Mouse (Mus musculus) CH12.LX (cell line): ENCODE measurements around the gene Nbea. TPM values are rescaled to one million over a fixed set of nuclear protein-coding genes. Genes with fewer than 3 reads are reported as not detected.

Source experiments
- DNase-seq: peaks from one replicate; pipeline ENCODE4 v3.0.0-alpha.2; 2013; ENCODE audit errors: extremely low read depth
- H3K27ac ChIP-seq: 2 replicates; pipeline ENCODE4 v1.5.1; 2012; ENCODE audit warnings: low read depth, mild to moderate bottlenecking, control low read depth, moderate library complexity; ENCODE audit not compliant: insufficient read depth
- H3K27me3 ChIP-seq: replicated peaks from 2 replicates; pipeline ENCODE3; 2012; ENCODE audit warnings: inconsistent platforms
- H3K36me3 ChIP-seq, 2 experiments: replicated peaks in 1 of 2; 2 replicates each; pipeline versions ENCODE3 to v1.6.1; 2012; ENCODE audit warnings: inconsistent platforms in 1 of 2, low read length in 1 of 2, mild to moderate bottlenecking in 1 of 2, mixed read lengths in 1 of 2, moderate library complexity in 1 of 2; ENCODE audit not compliant: control insufficient read depth in 1 of 2, insufficient read depth in 1 of 2
- H3K4me1 ChIP-seq, 2 experiments: 2 replicates each; pipeline ENCODE4 v1.6.1; 2012; ENCODE audit warnings: inconsistent platforms in 1 of 2, moderate library complexity in 1 of 2; ENCODE audit not compliant: insufficient read depth in 2 of 2, control insufficient read depth in 1 of 2
- H3K4me2 ChIP-seq: 2 replicates; pipeline ENCODE4 v1.6.1; 2012; ENCODE audit warnings: low read depth, mild to moderate bottlenecking, control low read depth; ENCODE audit not compliant: poor library complexity, insufficient read depth, severe bottlenecking
- H3K4me3 ChIP-seq, 3 experiments: fragments of 150-350 bp in 1 of 3; sonication (generic) in 1 of 3; replicated peaks in 1 of 3; 2 replicates each; pipeline versions ENCODE3 to v1.5.1; 2011 to 2012; ENCODE audit warnings: low read depth in 2 of 3, low read length in 2 of 3, mild to moderate bottlenecking in 2 of 3, moderate library complexity in 2 of 3, control low read depth in 1 of 3, improper control_type of control experiment in 1 of 3, inconsistent platforms in 1 of 3, mixed read lengths in 1 of 3; ENCODE audit not compliant: poor library complexity in 1 of 3
- H3K79me2 ChIP-seq: replicated peaks from 2 replicates; pipeline ENCODE4 v1.6.1; 2012; ENCODE audit warnings: mild to moderate bottlenecking, moderate library complexity; ENCODE audit not compliant: control insufficient read depth, poor library complexity, insufficient read depth, severe bottlenecking; ENCODE audit errors: extremely low read depth
- H3K9ac ChIP-seq: 2 replicates; pipeline ENCODE4 v1.6.1; 2012; ENCODE audit warnings: low read depth, mild to moderate bottlenecking, control low read depth, moderate library complexity; ENCODE audit not compliant: insufficient read depth
- H3K9me3 ChIP-seq: replicated peaks from 2 replicates; pipeline ENCODE3; 2012; ENCODE audit warnings: low read length, inconsistent platforms, mixed read lengths
- CHD2 ChIP-seq: IDR thresholded peaks from 2 replicates; pipeline ENCODE4 v1.6.1; 2011; ENCODE audit warnings: low read length, improper control_type of control experiment
- CTCF ChIP-seq, 2 experiments: IDR thresholded peaks in 1 of 2; conservative IDR thresholded peaks in 1 of 2; 2 replicates each; pipeline ENCODE4 v1.5.1; 2011 to 2012; ENCODE audit warnings: low read depth in 2 of 2, low read length in 2 of 2, improper control_type of control experiment in 1 of 2, inconsistent platforms in 1 of 2, mild to moderate bottlenecking in 1 of 2, moderate library complexity in 1 of 2
- ETS1 ChIP-seq: conservative IDR thresholded peaks from 2 replicates; pipeline ENCODE4 v1.6.1; 2012; ENCODE audit warnings: low read depth, mild to moderate bottlenecking, inconsistent platforms, low read length, improper control_type of control experiment, moderate library complexity
- IRF4 ChIP-seq: IDR thresholded peaks from 2 replicates; pipeline ENCODE4 v1.6.1; 2014; ENCODE audit warnings: low read depth, mild to moderate bottlenecking, inconsistent platforms, low read length, improper control_type of control experiment
- MAZ ChIP-seq: IDR thresholded peaks from 2 replicates; pipeline ENCODE4 v1.6.1; 2012; ENCODE audit warnings: low read depth, mild to moderate bottlenecking, inconsistent platforms, low read length, improper control_type of control experiment, moderate library complexity
- MEF2A ChIP-seq: IDR thresholded peaks from 2 replicates; pipeline ENCODE4 v1.6.1; 2014; ENCODE audit warnings: low read depth, mild to moderate bottlenecking, inconsistent platforms, low read length, improper control_type of control experiment, borderline replicate concordance
- NRF1 ChIP-seq: IDR thresholded peaks from 2 replicates; pipeline ENCODE4 v1.6.1; 2014; ENCODE audit warnings: low read depth, mild to moderate bottlenecking, inconsistent platforms, low read length, improper control_type of control experiment, moderate library complexity
- PAX5 ChIP-seq: IDR thresholded peaks from 2 replicates; pipeline ENCODE4 v1.6.1; 2012; ENCODE audit warnings: low read length, inconsistent platforms, mixed read lengths
- POLR2AphosphoS2 ChIP-seq: IDR thresholded peaks from 2 replicates; pipeline ENCODE4 v1.6.1; 2011; ENCODE audit warnings: low read depth, low read length, improper control_type of control experiment
- SIN3A ChIP-seq: IDR thresholded peaks from 2 replicates; pipeline ENCODE4 v1.6.1; 2012; ENCODE audit warnings: low read length, improper control_type of control experiment, inconsistent platforms
- TCF12 ChIP-seq: IDR thresholded peaks from 2 replicates; pipeline ENCODE4 v1.6.1; 2014; ENCODE audit warnings: low read depth, mild to moderate bottlenecking, inconsistent platforms, low read length, improper control_type of control experiment
- UBTF ChIP-seq: IDR thresholded peaks from 2 replicates; pipeline ENCODE4 v1.6.1; 2012; ENCODE audit warnings: low read depth, mild to moderate bottlenecking, inconsistent platforms, low read length, improper control_type of control experiment, moderate library complexity
- ZC3H11A ChIP-seq: IDR thresholded peaks from 2 replicates; pipeline ENCODE4 v1.6.1; 2012; ENCODE audit warnings: low read depth, mild to moderate bottlenecking, inconsistent platforms, low read length, improper control_type of control experiment
- ZKSCAN1 ChIP-seq: IDR thresholded peaks from 2 replicates; pipeline ENCODE4 v1.6.1; 2012; ENCODE audit warnings: low read depth, inconsistent platforms, low read length, improper control_type of control experiment, borderline replicate concordance
- dilution Hi-C: fragments of 300-500 bp; cut with MboI; formaldehyde crosslinking; loops from 2 replicates; pipeline ENCODE4 v1.14.3; 2020; ENCODE audit warnings: low sequenced_read_pairs; ENCODE audit not compliant: extremely low pct_unique_long_range_greater_than_20kb, extremely low pct_ligation_motif_present
- in situ Hi-C: fragments of 300-500 bp; cut with MboI; formaldehyde crosslinking; loops from 3 replicates; pipeline ENCODE4 v1.14.3; 2019; ENCODE audit warnings: low sequenced_read_pairs, low pct_ligation_motif_present, low pct_unique_long_range_greater_than_20kb, mixed read lengths
- polyA plus RNA-seq: library from polyadenylated mRNA; unstranded; fragments of >175 nt; gene quantifications from 2 replicates; pipeline ENCODE4 v1.2.1, GENCODE M21; 2012; ENCODE audit warnings: low read depth; ENCODE audit not compliant: insufficient read length
- total RNA-seq, 2 experiments: library from RNA; depleted of rRNA; stranded (reverse); fragments of 300-350 nt in 1 of 2; fragments of >200 nt in 1 of 2; gene quantifications; 2 replicates each; pipeline ENCODE4 v1.2.3; 2012 to 2014

Nbea gene
- total and polyA plus RNA-seq, 3 experiments, result 0.04 TPM; not detected in 2

DNA sequence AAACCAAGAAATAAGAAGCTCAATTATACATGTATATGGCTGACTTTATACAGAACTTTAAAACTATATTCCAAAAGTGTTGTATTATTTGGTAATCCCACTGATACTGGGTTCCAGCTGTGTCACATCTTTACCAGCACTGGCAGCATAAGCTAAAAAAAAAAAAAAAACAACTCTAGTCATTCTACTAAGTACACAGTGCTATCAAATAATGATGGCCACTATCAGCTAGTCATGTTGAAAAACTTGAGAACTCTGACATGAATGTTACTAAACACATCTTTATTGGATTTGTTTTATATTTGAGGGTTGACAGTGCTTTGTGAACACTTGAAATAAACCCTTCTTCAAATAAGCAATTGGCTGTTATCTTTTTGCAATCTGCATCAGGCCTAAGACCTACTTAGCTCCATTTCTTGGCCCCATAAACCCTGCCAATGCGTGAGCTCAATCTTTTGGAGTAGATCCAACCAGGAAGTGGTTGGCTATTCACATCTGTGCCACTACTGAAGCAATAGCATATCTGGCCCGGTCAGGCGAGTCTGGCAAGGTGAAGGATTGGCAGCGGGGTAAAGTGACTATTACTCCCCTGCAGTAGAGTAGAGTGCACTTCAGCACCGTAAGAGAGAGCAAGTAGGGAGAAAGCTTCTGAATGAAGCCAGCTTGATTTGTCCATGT, 137.7 kb downstream of the Nbea start:
- no peaks in the 10 kb centered on the region for H3K79me2 ChIP-seq
- no peak for TF ChIP-seq ZC3H11A
- no peak for TF ChIP-seq ETS1
- TF ChIP-seq SIN3A, result no peak
- no peak for TF ChIP-seq UBTF
- TF ChIP-seq CTCF (conservative IDR thresholded peaks at IDR 0.05 in 1 of 2, IDR thresholded peaks at IDR 0.05 in 1 of 2; ENCODE audit: low read depth in 2 of 2, low read length in 2 of 2), result no peak
- H3K4me3 ChIP-seq, result no peak overlapping the region
- no peak overlapping the region for H3K27ac ChIP-seq
- H3K4me1 ChIP-seq, result no peaks in the 10 kb centered on the region
- in situ Hi-C loops (no loop called here), dilution Hi-C loops (no loop called here)
- H3K9me3 ChIP-seq, result peaks cover 19% of the 10 kb centered on the region
- no peak overlapping the region for H3K9ac ChIP-seq
- DNase-seq, result no peak
- H3K36me3 ChIP-seq, result no peaks in the 10 kb centered on the region
- no peaks in the 10 kb centered on the region for H3K27me3 ChIP-seq
- no peak overlapping the region for H3K4me2 ChIP-seq

- dilution Hi-C loops (no loop called here), in situ Hi-C loops (no loop called here)
- Histone ChIP-seq H3K4me2 (no peak overlapping the region), H3K4me3 (no peak overlapping the region), H3K27me3 (no peaks in the 10 kb centered on the region), H3K27ac (no peak overlapping the region), H3K79me2 (no peaks in the 10 kb centered on the region), H3K9me3 (peaks cover 18% of the 10 kb centered on the region), H3K4me1 (no peaks in the 10 kb centered on the region), H3K9ac (no peak overlapping the region), H3K36me3 (no peaks in the 10 kb centered on the region)
- no peak for DNase-seq
- TF ChIP-seq IRF4 (no peak), MAZ (no peak), ETS1 (no peak), POLR2AphosphoS2 (no peak), ZKSCAN1 (no peak), UBTF (no peak), TCF12 (no peak), MEF2A (no peak), CHD2 (no peak), NRF1 (no peak), PAX5 (no peak)
Observed at GRCm38 (mm10) chr3:56043091-56043490, 140.4 kb downstream of the Nbea start.
